Mouse (Mus musculus) lung, adult 2 months (tissue): ENCODE measurements around the gene Gpr107. TPM values are rescaled to one million over a fixed set of nuclear protein-coding genes. Genes with fewer than 3 reads are reported as not detected.

Experiments used
- DNase-seq: peaks from one replicate; pipeline ENCODE4 v3.0.0; 2022
- H3K4me1 ChIP-seq: fragments of 200-500 bp; 2 replicates; pipeline ENCODE4 v1.6.1; 2011; ENCODE audit warnings: low read length; ENCODE audit not compliant: control insufficient read depth, insufficient read depth
- H3K4me3 ChIP-seq: fragments of 200-500 bp; replicated peaks from 2 replicates; pipeline ENCODE3; 2011; ENCODE audit warnings: low read depth, mild to moderate bottlenecking, control low read depth, low read length; ENCODE audit errors: extremely low read depth
- CTCF ChIP-seq: fragments of 200-500 bp; IDR thresholded peaks from 2 replicates; pipeline ENCODE4 v1.5.1; 2011; ENCODE audit warnings: mild to moderate bottlenecking, low read length, control low read depth; ENCODE audit not compliant: insufficient read depth
- POLR2A ChIP-seq: fragments of 200-500 bp; IDR thresholded peaks from 2 replicates; pipeline ENCODE4 v1.6.1; 2011; ENCODE audit warnings: low read depth, mild to moderate bottlenecking, control low read depth, low read length, borderline replicate concordance; ENCODE audit errors: extremely low read depth
- WGBS: fragments of 180-500 bp; shearing (Covaris S2); methylation state at CpG from one replicate; pipeline ENCODE4 v1.1.7; 2018; 5-methylcytosine and 5-hydroxymethylcytosine counted together
- polyA plus RNA-seq: library from polyadenylated mRNA; depleted of rRNA; stranded (reverse); fragments of >200 nt; gene quantifications from 2 replicates; pipeline ENCODE4 v1.2.3, GENCODE M21; 2012

Gpr107 gene
- polyA plus RNA-seq, 1 experiment: 24.4 TPM

- Histone ChIP-seq H3K4me1 (no peaks in the 10 kb centered on the region), H3K4me3 (no peak overlapping the region)
- no peak for DNase-seq
- TF ChIP-seq CTCF: no peak
- no peak for TF ChIP-seq POLR2A
- 46% methylated on average over 1 of the region's 1 CpGs for WGBS
These were observed 76.7 kb downstream of the Gpr107 start for GRCm38 (mm10) chr2:31228768-31229311.

- TF ChIP-seq CTCF (no peak), POLR2A (no peak)
These were observed 87.1 kb downstream of the Gpr107 start for GRCm38 (mm10) chr2:31239203-31239696.

GRCm38 (mm10) chr2:31239833-31240232, 87.7 kb downstream of the Gpr107 start:
- Histone ChIP-seq H3K4me3 (no peak overlapping the region), H3K4me1 (no peaks in the 10 kb centered on the region)
- no peak for TF ChIP-seq POLR2A
- DNase-seq: no peak
- WGBS: 75% methylated on average over 6 of the region's 6 CpGs

More at GRCm38 (mm10) chr2:31239203-31239696, 87.1 kb downstream of the Gpr107 start:
- H3K4me3 ChIP-seq: peak overlapping the region; percentile 0
- WGBS: 25% methylated on average over 23 of the region's 23 CpGs
- DNase-seq: no peak
- no peaks in the 10 kb centered on the region for H3K4me1 ChIP-seq

GRCm38 (mm10) chr2:31241639-31242038, 89.5 kb downstream of the Gpr107 start:
- no peak for TF ChIP-seq POLR2A
- TF ChIP-seq CTCF: no peak
- WGBS: 12% methylated on average over 7 of the region's 7 CpGs
- Histone ChIP-seq H3K4me1 (peaks cover 3% of the 10 kb centered on the region; the same call in 1 of the 2 replicates), H3K4me3 (no peak overlapping the region)
- DNase-seq: no peak

- DNase-seq: no peak
- no peak for TF ChIP-seq POLR2A
- TF ChIP-seq CTCF: no peak
- 46% methylated on average over 8 of the region's 8 CpGs for WGBS
- Histone ChIP-seq H3K4me3 (no peak overlapping the region), H3K4me1 (peaks cover 3% of the 10 kb centered on the region; the same call in 1 of the 2 replicates)
These were observed 92.1 kb downstream of the Gpr107 start for GRCm38 (mm10) chr2:31244216-31244615.

GRCm38 (mm10) chr2:31245051-31245450, 92.9 kb downstream of the Gpr107 start:
- WGBS: 26% methylated on average over 5 of the region's 5 CpGs
- H3K4me1 ChIP-seq: peaks cover 3% of the 10 kb centered on the region; the same call in 1 of the 2 replicates
- no peak for DNase-seq

GRCm38 (mm10) chr2:31245491-31246141, 93.5 kb downstream of the Gpr107 start, which contains the start of gene Ncs1:
Ncs1 (plus strand) TSS chr2:31245823.
- peak within 1 kb of the TSS; percentile 48 for H3K4me3 ChIP-seq
- peak; percentile 54 for DNase-seq
- under 1% methylated on average over 67 of the region's 89 CpGs for WGBS
- H3K4me1 ChIP-seq: peaks cover 3% of the 10 kb centered on the region; the same call in 1 of the 2 replicates
- TF ChIP-seq CTCF: no peak
- no peak for TF ChIP-seq POLR2A

More at GRCm38 (mm10) chr2:31245051-31245450, 92.9 kb downstream of the Gpr107 start:
- no peak for TF ChIP-seq CTCF
- no peak for TF ChIP-seq POLR2A
- H3K4me3 ChIP-seq: no peak overlapping the region

- peaks cover 3% of the 10 kb centered on the region; the same call in 1 of the 2 replicates for H3K4me1 ChIP-seq
- peak overlapping the region; percentile 1 for H3K4me3 ChIP-seq
- no peak for DNase-seq
- WGBS: 3% methylated on average over 40 of the region's 41 CpGs
- no peak for TF ChIP-seq POLR2A
These were observed 94.3 kb downstream of the Gpr107 start for GRCm38 (mm10) chr2:31246251-31246971.

- Histone ChIP-seq H3K4me3 (no peak overlapping the region), H3K4me1 (peaks cover 3% of the 10 kb centered on the region; the same call in 1 of the 2 replicates)
- 83% methylated on average over 6 of the region's 6 CpGs for WGBS
- DNase-seq: no peak
- TF ChIP-seq POLR2A (no peak), CTCF (no peak)
These were observed 96.7 kb downstream of the Gpr107 start for GRCm38 (mm10) chr2:31248856-31249255.
